Mouse (Mus musculus): ENCODE measurements around the gene Ripor1.

Ripor1 gene

DNA sequence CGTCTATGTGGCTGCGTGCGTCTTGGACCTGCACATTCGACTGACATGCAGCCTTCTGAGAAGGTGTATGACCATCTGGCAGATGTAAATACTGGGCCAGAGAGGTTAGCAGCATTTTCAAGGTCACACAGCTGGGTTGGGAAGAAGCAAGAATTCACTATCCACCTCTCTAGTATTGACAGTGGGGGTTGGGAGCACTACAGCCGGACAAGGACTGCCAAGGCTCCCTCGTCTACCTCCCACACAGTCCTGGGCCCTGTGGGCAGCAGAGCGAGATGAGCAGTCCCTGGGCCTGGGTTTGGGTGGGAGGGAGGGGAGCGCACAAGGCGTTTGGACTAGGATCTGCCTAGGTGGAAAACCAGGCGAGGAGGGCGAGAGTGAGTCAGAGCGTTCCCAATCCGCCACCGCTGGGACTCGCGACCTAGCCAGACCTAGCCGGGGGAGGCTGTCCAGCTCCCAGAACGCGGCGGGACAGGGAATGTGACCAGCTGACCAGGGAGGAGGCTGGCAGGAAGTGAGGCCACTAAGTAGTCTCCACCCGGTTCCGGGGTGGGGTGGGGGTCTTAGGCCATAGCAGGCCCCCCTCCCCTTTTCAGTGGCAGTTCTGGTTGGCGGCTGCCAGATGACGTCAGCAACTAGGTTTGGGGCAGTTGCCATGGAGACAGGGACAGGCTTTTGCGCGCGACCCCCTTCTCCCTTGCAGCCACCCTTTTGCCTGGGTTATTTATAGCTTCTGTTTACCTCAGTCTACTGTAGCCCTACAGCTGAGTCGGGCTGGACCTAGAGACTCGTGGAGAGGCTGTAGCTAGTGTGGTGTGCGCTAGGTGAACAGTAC lies 1.4 kb downstream of the Ripor1 start:
- DNase-seq (ENCODE audit: low spot score): peak; percentile 77

DNA sequence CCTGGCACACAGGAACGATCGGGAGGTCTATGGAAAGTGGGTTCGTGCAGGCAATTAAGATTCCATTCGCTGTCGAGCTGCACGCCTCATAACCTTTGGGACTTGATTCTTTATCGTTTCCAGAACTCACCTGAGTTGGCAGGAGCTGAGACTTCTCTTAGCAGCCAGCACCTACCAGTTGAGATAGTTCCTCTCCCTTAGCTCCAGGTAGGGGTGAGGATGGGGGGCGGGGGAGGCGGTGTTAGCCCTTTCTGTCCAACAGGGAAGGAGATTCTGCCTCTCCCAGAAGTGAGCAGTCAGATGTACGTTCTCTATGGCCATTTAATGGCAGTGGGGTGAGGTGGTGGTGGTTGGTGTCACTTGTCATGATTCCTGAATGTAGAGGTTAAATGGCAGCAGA lies 2.0 kb downstream of the Ripor1 start:
- DNase-seq (ENCODE audit: low spot score): no peak

DNA sequence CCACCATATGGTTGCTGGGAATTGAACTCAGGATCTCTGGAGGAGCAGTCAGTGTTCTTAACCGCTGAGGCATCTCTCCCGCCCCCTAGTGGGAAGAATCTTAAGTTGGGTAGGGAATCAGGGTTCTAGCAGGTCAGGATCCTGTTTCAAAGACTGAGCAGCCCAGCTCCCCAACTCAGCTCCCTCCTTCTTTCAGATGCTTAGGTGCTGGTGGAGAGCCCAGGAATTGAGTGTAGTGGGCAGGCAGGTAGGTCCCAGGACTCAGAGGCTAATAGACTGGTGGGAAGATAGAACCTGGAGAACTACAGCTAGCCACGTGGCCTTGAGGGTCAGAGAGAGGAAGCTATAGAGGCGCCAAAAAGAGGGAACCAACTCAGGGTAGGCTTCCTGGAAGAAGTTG lies 2.6 kb downstream of the Ripor1 start:
- peak; percentile 64 for DNase-seq (ENCODE audit: low spot score)

DNA sequence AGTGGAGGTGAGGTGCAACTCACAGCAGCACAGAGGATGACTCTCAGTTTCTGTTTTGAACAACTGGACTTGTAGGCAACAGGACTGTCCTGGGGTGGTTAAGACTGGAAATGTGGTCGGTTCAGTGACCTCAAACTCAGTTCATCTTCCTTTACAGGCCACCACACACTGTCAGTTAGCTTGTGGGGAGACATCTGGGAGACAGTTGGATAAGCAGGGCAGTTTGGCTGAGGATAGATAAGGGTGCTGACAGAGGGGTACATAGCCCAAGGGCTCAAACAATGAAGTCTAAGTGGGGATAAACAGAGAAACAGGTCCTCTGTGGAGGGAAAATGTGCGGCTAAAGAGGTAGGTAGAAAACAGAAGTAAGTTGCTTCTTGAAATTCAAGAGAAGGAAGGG lies 4.3 kb downstream of the Ripor1 start:
- no peak for DNase-seq (ENCODE audit: low spot score)

DNA sequence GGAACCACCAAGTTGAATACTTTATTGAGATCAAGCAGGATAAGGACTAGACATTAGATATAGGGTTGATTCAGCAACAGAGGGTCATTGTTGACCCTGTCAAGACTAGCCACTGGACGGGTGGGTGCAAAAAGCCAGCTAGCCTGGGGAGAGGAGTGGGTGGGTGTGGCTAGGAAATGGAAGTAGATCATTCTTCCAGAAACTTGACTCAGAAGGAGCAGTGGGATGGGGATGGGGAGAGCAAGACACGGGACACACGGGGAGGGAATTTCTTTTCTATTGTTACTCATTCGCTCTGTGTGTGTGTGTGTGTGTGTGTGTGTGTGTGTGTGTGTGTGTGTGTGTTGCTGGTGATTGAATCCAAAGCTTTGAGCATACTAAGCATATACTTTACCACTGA lies 4.7 kb downstream of the Ripor1 start:
- no peak for DNase-seq (ENCODE audit: low spot score)

DNA sequence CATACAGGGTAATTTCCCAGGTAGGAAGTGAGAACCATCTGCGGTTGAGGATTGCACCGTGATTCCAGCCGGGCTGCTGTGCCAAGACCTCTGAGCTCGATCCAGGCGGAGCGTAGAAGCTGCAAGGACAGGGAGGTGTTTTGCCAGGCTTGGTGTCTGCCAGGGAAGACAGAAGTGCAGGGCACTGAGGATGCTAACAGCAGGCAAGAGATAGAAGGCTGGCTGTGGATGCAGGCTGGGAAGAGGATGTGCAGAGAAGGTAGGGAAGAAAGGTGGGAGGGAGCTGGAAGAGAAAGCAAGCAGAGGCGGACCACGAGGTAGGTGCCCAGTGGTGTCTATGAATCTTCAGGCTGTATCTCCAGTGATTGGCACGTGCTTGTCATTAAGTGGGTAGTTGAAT lies 6.8 kb downstream of the Ripor1 start:
- no peak for DNase-seq (ENCODE audit: low spot score)

DNA sequence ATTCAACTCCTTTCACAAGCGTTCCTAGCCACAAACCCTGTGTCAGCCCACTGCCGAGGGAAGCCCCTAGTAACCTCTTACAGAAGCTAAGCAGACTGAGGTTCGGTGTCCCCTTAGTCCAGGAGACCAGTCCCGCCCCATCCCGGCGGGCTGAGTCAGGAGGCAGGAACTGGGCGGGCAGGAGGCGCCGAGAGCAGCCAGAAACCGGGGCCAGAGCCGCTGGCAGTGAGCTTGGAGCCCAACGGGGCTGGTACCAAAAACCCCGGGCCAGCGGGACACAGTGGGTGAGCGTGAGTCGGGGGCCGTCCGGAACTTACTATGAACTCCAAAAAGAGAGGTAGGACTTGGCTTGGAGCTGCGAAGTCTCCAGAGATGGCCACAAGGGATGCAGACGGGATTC lies 8.0 kb downstream of the Ripor1 start:
- peak; percentile 39 for DNase-seq (ENCODE audit: low spot score)

DNA sequence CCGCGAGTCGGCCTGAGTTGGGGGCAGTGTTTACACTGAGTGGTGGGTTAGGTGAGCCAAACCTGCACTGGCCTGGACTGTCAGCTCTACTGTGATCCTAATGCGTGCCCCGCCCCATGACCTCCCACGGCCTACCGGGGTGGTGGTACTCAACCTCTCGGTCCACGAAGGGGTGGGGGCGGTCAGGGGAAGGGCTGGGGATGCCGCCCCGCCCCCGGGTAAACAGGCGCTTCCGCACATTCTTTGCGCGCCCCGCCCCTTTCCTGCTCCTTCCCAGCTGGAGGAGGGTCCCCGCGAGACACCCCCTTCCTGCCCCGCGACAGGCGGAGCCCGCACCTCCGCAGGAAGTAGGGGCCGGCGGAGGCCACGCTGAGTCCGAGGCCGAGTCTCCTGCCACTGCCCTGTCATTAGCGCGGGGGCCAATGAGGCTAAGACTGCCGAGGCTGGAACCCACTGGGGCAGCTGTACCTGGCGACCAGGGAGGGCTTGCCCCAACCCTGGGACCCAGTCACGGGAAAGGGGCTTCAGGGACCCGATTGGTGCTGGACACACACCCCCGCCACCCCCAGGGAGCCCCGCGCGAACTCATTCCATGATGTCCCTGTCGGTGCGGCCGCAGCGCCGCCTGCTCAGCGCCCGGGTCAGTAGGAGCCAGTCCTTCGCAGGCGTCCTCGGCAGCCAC lies 8.9 kb downstream of the Ripor1 start:
- DNase-seq (ENCODE audit: low spot score): no peak

DNA sequence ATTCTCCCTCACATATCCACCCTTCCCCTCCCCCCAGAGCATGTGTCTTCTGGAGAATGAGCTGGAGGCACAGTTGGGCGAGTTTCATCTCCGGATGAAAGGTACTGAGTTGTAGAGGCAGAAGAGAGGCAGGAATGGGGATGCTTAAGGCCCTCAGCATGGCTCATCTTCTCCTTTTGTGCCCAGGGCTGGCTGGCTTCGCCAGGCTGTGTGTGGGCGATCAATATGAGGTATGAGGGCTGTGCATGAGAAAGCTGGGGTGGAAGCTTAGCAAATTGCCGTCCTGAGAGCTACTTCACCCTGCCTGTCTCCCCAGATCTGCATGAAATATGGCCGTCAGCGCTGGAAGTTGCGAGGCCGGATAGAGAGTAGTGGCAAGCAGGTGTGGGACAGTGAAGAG lies 10.9 kb downstream of the Ripor1 start:
- no peak for DNase-seq (ENCODE audit: low spot score)

DNA sequence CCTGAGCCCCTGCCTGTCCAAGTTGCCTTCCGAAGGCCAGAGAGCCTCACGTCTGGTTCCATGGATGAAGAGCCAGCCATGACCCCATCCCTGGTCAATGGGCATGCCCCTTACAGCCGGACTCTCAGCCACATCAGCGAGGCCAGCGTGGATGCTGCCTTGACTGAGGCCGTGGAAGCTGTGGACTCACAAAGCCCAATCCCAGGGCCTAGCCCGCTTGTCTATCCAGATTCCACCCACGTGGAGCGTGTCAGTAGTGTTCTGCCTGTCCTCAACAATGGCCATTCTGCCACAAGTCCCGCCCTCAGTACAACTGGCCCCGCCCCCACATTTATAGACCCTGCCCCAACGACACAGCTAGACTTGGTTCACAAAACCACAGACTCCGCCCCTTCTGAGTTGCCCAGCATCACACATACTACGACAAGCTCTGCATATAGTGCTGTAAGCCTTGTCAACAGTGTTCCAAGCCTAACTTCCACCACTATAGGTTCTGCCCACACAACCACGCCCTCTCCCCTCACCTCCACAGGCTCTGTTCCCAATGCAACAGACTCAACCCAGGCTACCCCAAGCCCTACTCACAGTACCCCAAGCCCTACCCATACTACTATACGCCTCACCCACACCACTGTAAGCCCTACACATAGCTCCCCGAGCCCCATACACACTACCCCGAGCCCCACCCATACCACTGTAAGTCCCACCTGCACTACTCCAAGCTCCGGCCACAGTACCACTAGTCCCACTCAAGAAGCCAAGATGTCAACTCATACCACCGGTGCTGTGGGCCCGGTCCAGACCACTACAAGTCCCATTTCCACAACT lies 12.6 kb downstream of the Ripor1 start:
- no peak for DNase-seq (ENCODE audit: low spot score)

DNA sequence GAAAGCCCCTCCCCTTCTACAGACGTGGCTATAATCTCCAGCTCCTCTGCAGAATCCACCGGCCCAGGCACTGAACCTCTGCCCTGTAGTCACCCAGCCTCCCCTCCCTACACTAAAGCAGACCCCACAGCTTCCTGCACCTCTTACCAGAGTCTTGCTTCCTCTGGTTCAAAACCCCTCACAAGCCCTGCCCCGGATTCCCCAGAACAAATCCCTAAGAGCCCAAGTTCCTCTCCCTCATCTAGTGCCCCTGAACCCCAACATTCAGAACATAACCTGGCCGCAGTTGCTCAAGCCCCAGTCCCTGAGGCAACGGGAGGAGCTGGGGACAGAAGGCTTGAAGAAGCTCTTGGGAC lies 13.2 kb downstream of the Ripor1 start:
- no peak for DNase-seq (ENCODE audit: low spot score)

DNA sequence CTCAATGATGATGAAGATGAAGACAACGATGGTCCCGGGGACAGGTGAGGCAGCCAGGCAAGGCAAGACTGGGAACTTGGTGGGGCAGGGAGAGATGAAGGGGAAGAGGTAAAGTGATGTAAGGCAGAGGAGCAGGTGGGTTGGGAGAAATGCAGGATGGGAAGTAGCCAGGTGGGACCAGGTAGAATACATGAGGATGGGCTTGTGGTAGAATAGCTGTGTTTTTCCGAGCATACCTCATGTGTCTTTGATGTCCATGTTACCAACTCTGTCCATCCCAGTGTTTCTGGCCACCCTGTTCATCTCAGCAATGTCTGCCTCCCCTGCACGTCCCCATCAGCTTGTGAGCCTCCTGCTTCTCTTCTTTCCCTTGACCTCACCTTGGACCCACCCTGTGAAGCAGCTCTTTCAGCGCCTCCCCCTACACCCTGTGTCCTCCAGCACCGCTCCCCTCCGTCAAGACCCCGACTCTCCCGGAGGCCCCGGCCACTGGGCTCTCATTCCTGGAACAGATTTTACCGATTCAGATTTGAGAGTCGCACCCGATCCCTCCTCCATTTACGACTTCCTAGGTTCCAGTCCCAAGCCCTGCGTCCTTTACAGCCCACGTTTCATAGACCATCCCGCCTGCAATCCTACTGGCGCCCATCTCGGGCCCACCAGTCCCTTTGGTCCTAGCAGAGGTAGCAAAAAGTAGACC lies 14.0 kb downstream of the Ripor1 start:
- no peak for DNase-seq (ENCODE audit: low spot score)

DNA sequence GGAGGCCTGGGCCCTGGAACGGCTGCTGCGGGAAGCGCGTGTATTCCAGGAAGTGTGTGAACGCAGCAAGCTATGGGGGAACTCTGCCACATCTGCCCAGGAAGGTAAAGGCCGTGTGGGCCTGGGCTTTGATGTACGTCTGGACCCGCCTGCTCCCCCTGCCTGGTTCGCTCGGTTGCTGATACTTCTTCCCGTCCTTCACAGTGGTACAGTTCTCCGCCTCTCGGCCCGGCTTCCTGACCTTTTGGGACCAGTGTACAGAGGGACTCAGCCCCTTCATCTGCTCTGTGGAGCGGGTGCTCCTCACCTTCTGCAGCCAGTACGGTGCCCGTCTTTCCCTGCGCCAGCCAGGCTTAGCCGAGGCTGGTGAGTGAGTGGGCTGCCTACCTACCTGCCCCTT lies 15.2 kb downstream of the Ripor1 start:
- DNase-seq (ENCODE audit: low spot score): no peak

DNA sequence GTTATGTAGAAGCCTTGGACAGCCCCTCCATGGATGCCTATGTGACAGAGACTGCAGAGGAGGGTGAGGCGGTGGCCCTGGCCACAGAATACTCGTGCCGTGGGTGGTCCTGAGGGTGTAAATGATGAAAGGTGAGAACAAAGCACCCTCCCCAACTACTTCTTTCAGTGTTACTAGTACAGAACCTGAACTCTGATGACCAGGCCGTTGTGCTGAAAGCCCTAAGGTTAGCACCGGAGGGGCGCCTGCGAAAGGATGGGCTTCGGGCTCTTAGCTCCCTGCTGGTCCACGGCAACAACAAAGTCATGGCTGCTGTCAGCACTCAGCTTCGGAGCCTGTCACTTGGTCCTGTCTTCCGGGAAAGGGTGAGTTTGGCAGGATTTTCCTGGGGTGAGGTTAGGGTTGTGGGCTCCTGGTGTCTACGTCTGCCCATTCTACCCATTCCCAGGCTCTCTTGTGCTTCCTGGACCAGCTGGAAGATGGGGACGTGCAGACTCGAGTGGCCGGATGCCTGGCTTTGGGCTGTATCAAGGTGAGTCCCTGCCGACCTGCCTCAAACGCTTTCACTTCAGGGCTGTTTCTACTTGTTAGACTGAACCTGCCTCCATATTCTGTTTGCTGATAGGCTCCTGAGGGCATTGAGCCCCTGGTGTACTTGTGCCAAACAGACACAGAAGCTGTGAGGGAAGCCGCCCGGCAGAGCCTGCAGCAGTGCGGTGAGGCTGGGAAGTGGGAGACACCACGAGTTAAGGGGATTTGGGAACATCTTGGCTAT lies 16.1 kb downstream of the Ripor1 start:
- DNase-seq (ENCODE audit: low spot score): no peak

DNA sequence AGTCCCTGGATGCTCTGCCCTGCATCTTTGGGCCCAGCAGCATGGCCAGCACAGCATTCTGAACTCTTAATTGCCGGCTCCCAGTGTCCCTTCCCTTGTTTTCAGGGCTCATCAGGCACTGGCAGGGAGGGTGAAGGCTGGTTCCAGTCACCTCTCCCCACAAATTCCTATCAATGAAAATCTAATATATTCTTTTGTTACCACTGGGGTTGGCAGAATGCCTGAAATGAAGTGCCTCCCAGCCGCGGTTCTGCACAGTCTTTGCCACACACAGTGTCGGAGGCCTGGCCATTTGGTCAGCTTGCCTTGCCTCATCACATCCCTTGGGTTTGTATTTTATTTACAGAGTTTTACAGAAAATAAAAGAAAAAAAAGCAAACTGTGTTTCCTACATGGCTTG lies 16.8 kb downstream of the Ripor1 start:
- DNase-seq (ENCODE audit: low spot score): no peak

DNA sequence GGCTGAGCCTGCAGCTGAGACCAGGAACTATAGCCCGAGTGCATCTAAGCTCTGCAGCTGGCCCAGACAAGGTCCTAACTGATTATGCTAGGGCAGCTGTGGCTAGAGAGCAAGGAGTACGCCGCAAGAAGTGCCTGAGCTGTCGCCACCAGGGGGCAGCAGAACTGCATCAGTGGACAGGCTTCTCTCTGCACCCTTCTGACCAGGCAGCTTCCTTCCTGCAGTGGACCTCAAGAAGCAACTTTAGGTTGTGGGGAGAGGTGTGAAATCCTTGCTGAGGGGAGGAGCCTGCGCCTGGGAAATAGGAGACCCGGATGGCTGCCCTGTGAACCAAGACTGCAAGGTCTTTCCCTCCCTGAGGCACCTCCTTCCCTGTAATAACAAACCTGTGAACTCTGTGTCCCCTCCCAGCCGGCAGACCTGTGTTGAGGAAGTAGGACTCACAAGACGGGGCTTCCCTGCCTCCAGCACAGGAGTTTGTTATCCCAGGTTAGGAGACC lies 17.4 kb downstream of the Ripor1 start:
- DNase-seq (ENCODE audit: low spot score): peak; percentile 93

DNA sequence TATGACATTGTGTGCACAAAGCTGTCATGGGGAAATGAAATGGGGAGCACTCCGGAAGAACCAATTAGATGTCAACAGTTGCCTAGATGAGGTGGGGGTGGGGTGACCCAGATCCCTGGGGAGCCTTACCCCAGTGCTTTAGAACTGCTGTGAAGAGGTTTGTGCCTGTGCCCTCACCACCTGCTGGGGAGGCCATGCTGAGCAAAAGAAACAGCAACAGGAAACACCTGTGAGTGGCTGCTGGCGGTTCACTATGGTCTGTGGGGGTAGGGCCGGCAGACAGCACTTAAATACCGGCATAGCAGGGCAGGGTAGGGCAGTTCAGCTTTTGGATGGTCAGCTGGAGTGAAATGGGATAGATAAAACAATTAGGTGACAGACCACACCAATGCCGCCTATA lies 18.1 kb downstream of the Ripor1 start:
- DNase-seq (ENCODE audit: low spot score): no peak

DNA sequence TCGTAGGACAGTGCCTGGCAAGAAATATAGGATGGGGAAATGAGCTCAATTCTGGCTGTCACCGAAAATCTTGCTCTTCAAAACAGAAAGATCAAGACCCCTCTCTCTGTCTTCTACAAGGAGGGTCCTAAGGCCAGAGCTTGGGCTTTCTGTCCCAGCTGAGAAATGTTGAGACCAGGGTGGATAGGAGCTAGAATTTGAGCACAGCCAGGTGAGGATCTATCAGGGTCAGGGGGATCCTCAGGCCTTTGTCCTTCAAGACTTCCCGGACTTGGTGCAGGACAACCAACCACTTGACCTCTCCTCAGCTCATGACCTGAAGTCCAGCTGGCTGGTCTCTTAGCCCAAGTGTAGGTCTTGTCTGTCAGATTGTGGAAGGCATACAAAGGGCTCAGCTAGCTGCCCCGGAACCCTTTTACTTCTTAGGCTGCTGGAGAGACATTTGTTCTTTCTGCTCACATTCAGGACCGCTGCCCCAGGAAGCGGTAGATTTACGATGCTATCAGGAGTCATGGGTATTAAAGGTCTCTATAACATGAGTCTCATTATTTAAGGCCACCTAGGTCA lies 18.7 kb downstream of the Ripor1 start:
- DNase-seq (ENCODE audit: low spot score): no peak

DNA sequence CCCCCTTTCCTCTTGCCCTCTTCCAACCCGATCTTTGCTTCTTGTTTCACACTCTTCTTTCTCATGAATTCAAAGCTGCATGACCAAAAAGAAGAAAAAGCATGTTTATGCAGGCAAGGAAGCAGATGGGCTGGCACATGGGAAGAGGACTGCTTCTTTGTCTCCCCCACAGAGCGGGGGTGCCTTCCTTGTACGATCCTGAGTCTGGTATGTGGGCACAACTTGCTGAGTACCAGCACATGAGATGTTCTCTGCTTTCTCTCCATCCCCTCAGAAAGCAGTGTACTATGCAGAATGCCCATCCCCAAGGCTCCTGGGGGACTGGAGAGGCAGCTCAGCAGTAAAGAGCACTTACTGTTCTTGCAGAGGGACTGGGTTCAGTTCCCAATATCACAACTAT lies 19.3 kb downstream of the Ripor1 start:
- no peak for DNase-seq (ENCODE audit: low spot score)

DNA sequence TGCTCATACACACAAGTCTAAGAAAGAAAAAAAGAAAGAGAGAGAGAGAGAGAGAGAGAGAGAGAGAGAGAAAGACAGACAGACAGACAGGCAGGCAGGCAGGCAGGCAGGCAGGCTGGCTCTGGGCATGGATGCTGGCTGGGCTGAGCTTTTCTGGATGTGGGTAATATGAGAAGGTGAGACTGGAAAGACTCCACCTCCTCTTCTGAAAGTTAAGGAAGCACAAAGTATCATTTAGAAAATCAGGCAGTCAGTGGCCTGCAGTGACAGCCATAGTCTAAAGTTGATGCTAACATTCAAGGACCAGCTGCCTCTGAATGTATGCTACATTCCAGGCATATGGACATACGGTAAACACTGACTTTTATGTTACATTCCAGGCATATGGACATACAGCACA lies 19.8 kb downstream of the Ripor1 start:
- no peak for DNase-seq (ENCODE audit: low spot score)

DNA sequence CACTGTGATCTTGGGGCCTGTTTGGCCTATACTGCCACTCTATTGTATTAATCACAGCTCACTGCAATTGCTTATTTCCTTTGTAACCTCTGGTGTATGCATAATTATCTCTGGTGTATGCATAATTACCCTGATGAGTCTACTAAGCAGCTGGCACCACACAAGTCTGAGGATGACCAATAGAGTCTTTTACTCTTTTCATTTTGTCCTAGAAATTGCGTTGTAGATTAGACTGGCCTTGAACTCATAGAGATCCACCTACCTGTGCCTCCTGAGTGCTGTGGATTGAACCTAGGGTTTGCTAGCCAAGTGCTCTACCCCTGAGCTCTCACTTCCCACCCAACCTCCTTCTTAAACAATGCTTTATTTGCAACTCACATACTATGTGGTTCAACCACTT lies 21.0 kb downstream of the Ripor1 start:
- no peak for DNase-seq (ENCODE audit: low spot score)
